Mouse (Mus musculus): ENCODE measurements at regions not wholly inside any gene's neighbourhood (a gene's known extent, or its start where the extent isn't known, plus 50 kb on each side); places are given as distances from the start of the nearest gene placed in this dataset.
A peak's percentile ranks its signal among the peaks of the same experiment; 100 is the strongest.
"Not testable (repeated sequence)": the region's sequence is repeated elsewhere in the genome, so short reads cannot be mapped to it uniquely, and the experiment has no call there.

DNA sequence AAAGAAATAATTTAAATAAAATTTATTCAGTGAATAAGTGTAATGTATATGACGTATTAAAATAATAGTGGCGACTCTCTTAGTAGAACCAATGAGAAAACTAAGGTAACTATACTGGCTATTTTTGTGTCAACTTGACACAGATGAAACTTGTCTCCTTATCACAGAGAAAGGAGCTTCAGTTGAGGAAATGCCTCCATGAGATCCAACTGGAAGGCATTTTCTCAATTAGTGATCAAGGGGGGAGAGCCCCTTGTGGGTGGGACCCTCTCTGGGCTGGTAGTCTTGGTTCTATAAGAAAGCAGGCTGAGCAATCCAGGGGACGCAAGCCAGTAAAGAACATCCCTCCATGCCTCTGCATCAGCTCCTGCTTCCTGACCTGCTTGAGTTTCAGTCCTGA, 73.1 kb upstream of the Rnpc3 start:
- DNase-seq, result not testable (repeated sequence)

DNA sequence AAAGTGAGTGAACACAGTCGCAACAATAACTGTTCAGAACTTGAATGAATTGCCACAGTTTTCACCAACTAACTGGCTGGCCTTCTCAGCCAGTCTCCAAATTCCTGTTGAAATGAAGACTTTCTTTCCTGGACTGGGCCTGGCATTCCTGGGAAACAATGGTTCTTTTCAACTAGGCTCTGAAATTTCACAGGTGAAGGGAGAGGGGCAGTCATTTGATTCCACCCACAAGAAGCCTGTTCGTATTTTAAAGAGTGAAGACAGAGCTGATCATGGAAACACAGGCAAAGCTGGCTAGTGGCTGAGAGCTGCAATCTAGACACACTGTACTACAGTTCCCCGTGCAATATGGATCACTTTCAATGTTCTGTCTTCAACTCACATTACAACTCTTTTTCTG, 69.1 kb upstream of the Rnpc3 start:
- DNase-seq, result peak; percentile 25

DNA sequence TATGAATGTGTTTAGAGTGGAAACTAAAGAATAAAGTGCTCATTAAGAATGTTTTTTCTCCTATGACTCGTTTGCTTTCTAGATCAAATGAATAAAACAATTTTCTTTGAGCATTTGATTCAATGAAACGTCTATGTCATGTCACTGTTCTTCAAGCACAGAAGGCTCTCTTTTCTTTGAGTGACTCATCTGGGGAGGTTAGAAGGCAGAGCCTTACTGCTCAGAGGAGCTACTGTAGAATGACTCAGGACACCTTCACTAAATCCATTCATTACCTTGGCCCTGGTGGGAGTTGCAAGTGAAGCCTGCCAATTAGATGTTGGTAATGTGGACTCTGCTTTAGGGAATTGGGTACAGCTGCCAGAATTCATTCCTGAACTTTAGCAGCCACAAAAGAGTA, 67.5 kb upstream of the Rnpc3 start:
- DNase-seq, result no peak

DNA sequence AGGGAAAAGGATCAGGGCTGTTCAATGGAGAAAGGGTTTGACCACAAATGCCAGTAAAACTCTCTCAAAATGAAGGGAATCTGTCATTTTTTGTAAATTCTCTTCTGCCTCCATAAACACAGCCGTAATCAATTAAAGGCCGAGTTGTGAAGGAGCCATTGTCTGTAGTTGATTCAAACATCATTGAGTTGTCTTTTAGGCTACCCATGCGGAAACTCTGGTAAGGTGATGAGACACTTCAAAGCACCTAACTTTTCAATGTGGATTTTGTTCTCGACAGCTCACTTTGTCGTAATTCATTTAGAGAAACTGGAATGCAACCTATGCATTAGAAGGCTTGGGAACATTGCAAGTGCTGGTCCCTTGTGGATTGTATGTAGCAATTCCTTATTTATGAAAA, 66.6 kb upstream of the Rnpc3 start:
- peak; percentile 6 for DNase-seq

All from embryo, embryonic 11 days (tissue).